Mouse (Mus musculus) CH12.LX (cell line): Measurements from ENCODE around the gene Hdac4.

Experiments used
- IRF4 ChIP-seq: IDR thresholded peaks from 2 replicates; pipeline ENCODE4 v1.6.1; 2014; ENCODE audit warnings: low read depth, mild to moderate bottlenecking, inconsistent platforms, low read length, improper control_type of control experiment
- UBTF ChIP-seq: IDR thresholded peaks from 2 replicates; pipeline ENCODE4 v1.6.1; 2012; ENCODE audit warnings: low read depth, mild to moderate bottlenecking, inconsistent platforms, low read length, improper control_type of control experiment, moderate library complexity
- ZNF384 ChIP-seq: IDR thresholded peaks from 2 replicates; pipeline ENCODE4 v1.6.1; 2012; ENCODE audit warnings: low read depth, low read length, improper control_type of control experiment, inconsistent platforms

- TF ChIP-seq IRF4 = no peak
- no peak for TF ChIP-seq UBTF
- no peak for TF ChIP-seq ZNF384
Observed at GRCm38 (mm10) chr1:91893598-91893997, 301.9 kb downstream of the Hdac4 start.
